Mouse (Mus musculus) lung, embryonic 16.5 days (tissue): ENCODE measurements around the gene Pcolce2. TPM values are rescaled to one million over a fixed set of nuclear protein-coding genes. Genes with fewer than 3 reads are reported as not detected.

ENCODE experiments used
- ATAC-seq: fragments of 200-750 bp; cut with Nextera tagmentation; 2 replicates; pipeline ENCODE4 v1.8.0; 2017; ENCODE audit warnings: low read depth, mild to moderate bottlenecking, moderate library complexity
- H3K27ac ChIP-seq: fragments of 300-500 bp; sonication (generic); 2 replicates; pipeline ENCODE4 v1.5.1; 2014; ENCODE audit warnings: mild to moderate bottlenecking, control low read depth, low read length
- H3K27me3 ChIP-seq: fragments of 300-500 bp; sonication (generic); 2 replicates; pipeline ENCODE4 v1.6.1; 2014; ENCODE audit warnings: low read depth, low read length, mixed read lengths; ENCODE audit not compliant: control insufficient read depth, insufficient read depth
- H3K36me3 ChIP-seq: fragments of 300-500 bp; sonication (generic); 2 replicates; pipeline ENCODE4 v1.6.1; 2014; ENCODE audit warnings: low read length; ENCODE audit not compliant: control insufficient read depth, insufficient read depth
- H3K4me1 ChIP-seq: fragments of 300-500 bp; sonication (generic); replicated peaks from 2 replicates; pipeline ENCODE4 v1.6.1; 2014; ENCODE audit warnings: low read length, mixed read lengths; ENCODE audit not compliant: control insufficient read depth, insufficient read depth
- H3K4me2 ChIP-seq: fragments of 300-500 bp; sonication (generic); 2 replicates; pipeline ENCODE4 v1.6.1; 2014; ENCODE audit warnings: low read depth, low read length, control low read depth
- H3K4me3 ChIP-seq: fragments of 300-500 bp; sonication (generic); 2 replicates; pipeline ENCODE4 v1.5.1; 2014; ENCODE audit warnings: mild to moderate bottlenecking, low read length, control low read depth
- H3K9ac ChIP-seq: fragments of 300-500 bp; sonication (generic); 2 replicates; pipeline ENCODE4 v1.6.1; 2014; ENCODE audit warnings: low read length, control low read depth
- H3K9me3 ChIP-seq: fragments of 300-500 bp; sonication (generic); 2 replicates; pipeline ENCODE4 v1.6.1; 2016; ENCODE audit warnings: low read length; ENCODE audit not compliant: control insufficient read depth
- WGBS: fragments of 180-500 bp; shearing (Covaris S2); extraction: QIAGEN DNeasy Blood & Tissue Kit; methylation state at CpG from one replicate; pipeline ENCODE4 v1.1.7; 2014; 5-methylcytosine and 5-hydroxymethylcytosine counted together
- polyA plus RNA-seq: library from polyadenylated mRNA; unstranded; fragments of >200 nt; fragmentation: Nextera tagmentation; extraction: Ambion mirVana; gene quantifications from 2 replicates; pipeline ENCODE4 v1.2.1, GENCODE M21; 2015

The Pcolce2 gene
- 8.7 and 9.3 TPM in 2 replicates for polyA plus RNA-seq

DNA sequence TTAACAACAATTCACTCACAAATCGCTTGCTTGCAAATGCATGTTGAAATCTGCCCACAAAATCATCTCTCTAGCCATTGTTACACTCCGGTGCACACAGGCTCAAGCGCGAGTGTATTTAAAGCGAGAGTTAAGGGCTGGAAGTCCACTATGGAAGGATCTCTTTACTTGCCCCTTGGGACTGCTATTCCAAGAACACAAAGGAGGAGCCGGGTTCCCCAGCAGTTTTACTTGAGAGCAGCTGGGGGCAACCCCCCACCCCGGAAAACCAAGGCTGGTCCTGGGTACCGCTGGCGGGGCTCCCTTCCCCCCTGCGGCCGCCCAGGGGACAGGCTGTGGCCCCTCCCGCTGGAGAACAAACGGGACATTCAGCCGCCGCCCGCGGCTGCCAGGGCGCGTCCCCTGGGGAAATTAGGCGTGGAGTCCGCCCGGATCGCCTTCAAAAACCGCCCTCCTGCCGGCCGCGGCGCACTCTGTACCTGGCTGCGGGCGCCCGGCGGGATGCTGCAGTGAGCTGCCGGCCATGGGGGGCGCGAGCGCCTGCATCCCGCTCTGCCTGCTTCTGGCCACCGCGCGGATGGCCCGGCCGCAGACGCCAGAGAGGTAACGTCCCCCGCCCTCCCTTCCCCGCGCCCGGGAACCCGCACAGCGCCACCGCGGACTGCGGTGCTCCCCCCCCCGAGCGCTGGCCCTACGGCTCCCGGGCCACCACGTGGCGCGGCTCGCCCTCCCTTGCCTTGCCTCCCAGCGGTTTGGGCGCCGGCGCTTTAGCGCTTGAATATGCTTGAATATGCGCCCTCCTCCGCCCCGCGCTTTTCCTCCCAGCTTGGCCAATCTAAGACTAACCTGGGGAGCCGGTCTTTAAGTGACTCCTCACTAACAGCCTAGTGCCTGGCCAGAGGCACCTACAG lies at the start of gene Pcolce2:
Gene Pcolce2, plus strand, starts transcription at position 331 of the 911 bp plus-strand sequence.
- H3K36me3 ChIP-seq, result no peaks in the 10 kb centered on the region
- peaks cover 12% of the 10 kb centered on the region; the same call in 1 of the 2 replicates for H3K27me3 ChIP-seq
- H3K4me2 ChIP-seq, result peak within 1 kb of the TSS; percentile 98
- no peak within 1 kb of the TSS for H3K27ac ChIP-seq
- ATAC-seq, result peak; percentile 87
- peaks cover 4% of the 10 kb centered on the region; the same call in 1 of the 2 replicates for H3K4me1 ChIP-seq
- under 1% methylated on average over 46 of the region's 71 CpGs for WGBS
- H3K9ac ChIP-seq, result peak within 1 kb of the TSS; percentile 71
- 0 out of 2 replicates have a peak, but pooled peaks cover 3% of the 10 kb centered on the region for H3K9me3 ChIP-seq
- H3K4me3 ChIP-seq, result peak within 1 kb of the TSS; percentile 69

DNA sequence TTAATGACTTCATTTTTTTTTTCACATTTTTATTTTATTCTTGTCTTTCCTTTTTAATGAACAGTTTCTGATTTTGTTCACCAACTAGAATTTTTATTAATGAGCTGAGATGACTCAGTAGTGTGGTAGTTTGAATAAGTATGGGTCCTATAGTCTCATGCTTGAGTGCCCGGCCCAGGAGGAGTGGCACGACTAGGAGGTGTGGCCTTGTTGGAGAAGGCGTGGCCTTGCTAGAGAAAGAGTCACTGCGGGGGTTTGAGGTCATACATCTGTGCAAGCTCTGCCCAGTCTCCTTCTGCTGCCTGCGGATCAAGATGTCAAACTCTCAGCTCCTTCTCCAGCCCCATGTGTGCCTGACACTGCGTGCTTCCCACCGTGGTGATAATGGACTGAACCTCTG lies 49.3 kb upstream of the Pcolce2 start:
- no peak overlapping the region for H3K27ac ChIP-seq
- H3K4me1 ChIP-seq, result no peaks in the 10 kb centered on the region
- WGBS, result 78% methylated on average over 7 of the region's 7 CpGs
- no peak overlapping the region for H3K4me2 ChIP-seq
- no peak for ATAC-seq
- no peaks in the 10 kb centered on the region for H3K36me3 ChIP-seq
- H3K9ac ChIP-seq, result no peak overlapping the region
- 0 out of 2 replicates have a peak, but pooled peaks cover 2% of the 10 kb centered on the region for H3K9me3 ChIP-seq
- no peak overlapping the region for H3K4me3 ChIP-seq
- H3K27me3 ChIP-seq, result no peaks in the 10 kb centered on the region

DNA sequence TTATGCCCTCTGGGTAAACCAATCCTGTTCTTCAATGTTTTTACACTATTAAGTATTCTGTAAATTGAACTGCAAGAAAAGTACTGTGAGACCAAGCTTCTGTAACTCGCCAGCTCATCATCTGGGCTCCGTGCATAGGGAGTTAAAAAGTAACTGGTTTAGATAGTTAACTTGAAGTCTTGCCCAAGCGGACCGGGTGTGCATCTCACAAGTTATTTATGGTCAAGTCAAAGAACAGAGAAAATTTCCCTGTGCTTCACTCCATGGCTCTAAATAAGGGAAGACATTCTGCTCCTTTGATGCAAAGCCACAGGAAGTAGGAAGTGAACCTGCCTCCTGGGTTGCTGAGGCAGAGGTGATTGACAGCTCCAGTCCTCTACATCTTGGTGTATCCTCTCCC lies 43.1 kb upstream of the Pcolce2 start:
- no peak overlapping the region for H3K9ac ChIP-seq
- H3K9me3 ChIP-seq, result no peaks in the 10 kb centered on the region
- H3K27me3 ChIP-seq, result no peaks in the 10 kb centered on the region
- ATAC-seq, result no peak
- H3K4me1 ChIP-seq, result no peaks in the 10 kb centered on the region
- H3K4me2 ChIP-seq, result no peak overlapping the region
- no peak overlapping the region for H3K4me3 ChIP-seq
- H3K36me3 ChIP-seq, result no peaks in the 10 kb centered on the region
- WGBS, result 81% methylated on average over 4 of the region's 4 CpGs
- H3K27ac ChIP-seq, result no peak overlapping the region

DNA sequence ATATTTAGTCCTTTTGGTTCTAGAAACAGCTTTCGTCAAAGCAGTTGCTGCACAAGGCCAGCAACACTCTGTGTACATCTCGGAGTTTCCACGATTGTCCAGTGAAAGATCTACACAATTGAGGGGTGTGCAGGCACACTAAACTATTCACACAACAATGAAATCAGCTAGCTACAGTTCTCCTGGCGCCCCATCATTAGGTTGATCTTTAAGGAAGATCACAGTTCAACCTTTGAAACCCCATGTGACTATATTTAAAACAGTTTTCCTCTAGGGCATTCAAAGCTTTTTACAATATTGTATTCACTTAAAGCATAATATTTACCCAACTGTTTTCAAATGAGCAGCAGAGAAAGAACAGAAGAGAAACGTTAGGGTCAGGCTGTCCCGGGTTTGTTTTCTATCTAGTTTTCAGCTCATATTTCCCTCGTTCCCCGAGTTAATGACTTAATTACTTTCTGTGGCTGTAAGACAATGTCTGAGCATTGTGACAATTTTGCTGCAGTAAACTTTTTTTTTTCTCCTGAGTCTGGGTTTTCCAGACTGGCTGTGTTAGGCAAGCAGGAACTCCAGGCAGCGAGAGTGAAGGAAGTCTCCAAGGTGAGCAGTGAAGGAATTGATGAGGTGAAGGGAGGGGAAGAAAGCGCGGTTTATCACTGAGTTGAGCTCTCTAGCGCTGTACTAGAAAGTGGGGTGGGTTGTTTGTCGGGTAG lies 39.8 kb upstream of the Pcolce2 start:
- WGBS, result 40% methylated on average over 13 of the region's 13 CpGs
- Histone ChIP-seq H3K4me3 (peak overlapping the region; percentile 5), H3K9ac (no peak overlapping the region), H3K4me1 (no peaks in the 10 kb centered on the region), H3K36me3 (no peaks in the 10 kb centered on the region), H3K9me3 (no peaks in the 10 kb centered on the region), H3K27ac (no peak overlapping the region), H3K27me3 (no peaks in the 10 kb centered on the region), H3K4me2 (peak overlapping the region; percentile 41)
- ATAC-seq, result no peak

DNA sequence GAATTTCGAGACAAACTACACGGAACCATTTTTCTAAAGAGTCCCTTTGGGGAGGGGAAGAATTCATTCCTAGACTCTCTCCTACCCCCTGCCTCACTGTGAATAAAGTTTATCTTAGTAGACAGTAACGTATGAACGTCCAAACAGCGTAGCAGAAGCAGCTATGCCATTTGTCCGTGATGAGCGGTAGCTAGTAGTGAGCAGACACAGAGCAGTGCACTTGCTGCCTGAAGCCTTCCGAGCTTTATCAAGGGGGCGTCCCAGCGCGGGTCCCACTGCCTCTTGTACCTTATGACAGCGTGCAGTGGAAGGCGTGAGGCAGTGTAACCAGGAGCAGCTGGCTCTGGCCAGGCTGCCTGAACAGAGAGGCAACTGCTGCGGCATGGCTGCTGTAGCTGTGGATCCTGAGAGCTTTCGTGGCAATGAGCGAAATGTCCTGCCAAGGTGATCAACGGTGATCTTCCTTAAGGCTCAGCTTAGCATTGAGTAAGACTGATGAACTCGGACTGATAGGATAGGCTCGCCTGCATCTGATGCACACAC lies 39.2 kb upstream of the Pcolce2 start:
- H3K27me3 ChIP-seq, result no peaks in the 10 kb centered on the region
- no peak for ATAC-seq
- H3K27ac ChIP-seq, result no peak overlapping the region
- no peaks in the 10 kb centered on the region for H3K9me3 ChIP-seq
- peak overlapping the region; percentile 5 for H3K4me3 ChIP-seq
- no peak overlapping the region for H3K9ac ChIP-seq
- WGBS, result 27% methylated on average over 19 of the region's 19 CpGs
- H3K4me2 ChIP-seq, result peak overlapping the region; percentile 41
- H3K4me1 ChIP-seq, result no peaks in the 10 kb centered on the region
- no peaks in the 10 kb centered on the region for H3K36me3 ChIP-seq

DNA sequence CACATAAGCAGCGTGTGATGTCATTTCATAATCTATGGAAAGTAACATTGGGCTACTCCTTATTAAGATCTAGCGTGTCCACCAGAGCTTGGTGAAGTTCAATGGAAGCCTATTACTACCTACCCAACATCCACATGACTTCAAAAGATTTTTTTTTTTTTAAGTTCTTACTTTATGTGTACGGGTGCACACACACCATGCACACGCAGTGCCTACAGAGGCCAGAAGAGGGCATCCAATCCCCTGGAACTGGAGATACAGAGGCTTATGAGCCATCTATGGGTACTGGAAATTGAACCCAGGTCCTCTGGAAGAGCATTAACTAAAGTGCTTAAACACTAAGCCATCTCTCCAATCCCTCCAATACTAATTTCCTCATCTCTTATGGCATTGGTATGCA lies 38.0 kb upstream of the Pcolce2 start:
- Histone ChIP-seq H3K4me2 (no peak overlapping the region), H3K9me3 (no peaks in the 10 kb centered on the region), H3K36me3 (no peaks in the 10 kb centered on the region), H3K4me3 (no peak overlapping the region), H3K27ac (no peak overlapping the region), H3K27me3 (no peaks in the 10 kb centered on the region), H3K4me1 (no peaks in the 10 kb centered on the region), H3K9ac (no peak overlapping the region)
- ATAC-seq, result no peak
- WGBS, result 87% methylated on average over 4 of the region's 4 CpGs

DNA sequence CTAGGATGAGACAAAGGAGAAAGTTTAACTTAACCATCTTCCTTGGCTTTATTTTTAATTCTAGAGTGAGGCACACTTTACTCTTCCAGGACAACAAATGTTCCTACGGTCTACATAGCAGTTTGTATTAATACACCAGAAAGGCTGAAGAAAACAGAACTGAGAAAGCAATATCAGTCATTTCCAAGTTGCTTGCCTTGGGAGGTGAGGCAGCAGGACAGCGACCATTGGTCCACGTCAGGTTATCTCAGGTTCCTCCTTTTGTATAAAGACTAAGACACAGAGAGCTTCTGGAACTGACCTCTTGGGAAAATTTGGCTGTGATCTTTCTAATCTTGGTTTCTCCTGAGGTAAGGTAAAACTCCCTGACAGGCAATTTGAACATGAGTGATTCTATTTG lies 34.6 kb upstream of the Pcolce2 start:
- no peak for ATAC-seq
- WGBS, result 52% methylated on average over 3 of the region's 3 CpGs
- H3K27me3 ChIP-seq, result no peaks in the 10 kb centered on the region

DNA sequence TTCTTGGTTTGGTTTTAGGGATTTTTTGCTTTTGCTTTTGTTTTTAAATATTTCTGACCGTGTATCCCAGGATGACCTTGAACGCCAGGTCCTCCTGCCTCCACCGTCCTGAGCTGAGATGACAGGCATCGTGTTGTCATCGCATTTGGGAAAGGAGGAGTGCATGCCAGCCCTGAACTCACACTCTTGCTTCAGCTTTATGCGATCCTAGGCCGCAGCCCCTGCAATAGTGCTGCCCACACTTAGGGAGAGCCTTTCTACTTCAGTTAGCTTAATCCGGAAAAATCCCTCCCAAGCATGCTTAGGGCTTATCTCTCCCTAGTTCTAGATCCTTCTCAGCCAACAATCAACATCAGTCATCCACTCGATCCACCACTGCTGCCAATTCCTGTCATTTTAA lies 34.1 kb upstream of the Pcolce2 start:
- H3K4me1 ChIP-seq, result no peaks in the 10 kb centered on the region
- H3K9ac ChIP-seq, result no peak overlapping the region
- H3K27me3 ChIP-seq, result no peaks in the 10 kb centered on the region
- ATAC-seq, result no peak
- H3K27ac ChIP-seq, result no peak overlapping the region
- WGBS, result 72% methylated on average over 9 of the region's 9 CpGs
- no peaks in the 10 kb centered on the region for H3K9me3 ChIP-seq
- no peak overlapping the region for H3K4me2 ChIP-seq
- H3K4me3 ChIP-seq, result no peak overlapping the region
- H3K36me3 ChIP-seq, result no peaks in the 10 kb centered on the region

More for the DNA sequence above, 34.6 kb upstream of the Pcolce2 start:
- no peaks in the 10 kb centered on the region for H3K9me3 ChIP-seq
- H3K4me2 ChIP-seq, result no peak overlapping the region
- H3K36me3 ChIP-seq, result no peaks in the 10 kb centered on the region
- H3K4me3 ChIP-seq, result no peak overlapping the region
- H3K9ac ChIP-seq, result no peak overlapping the region
- H3K4me1 ChIP-seq, result no peaks in the 10 kb centered on the region
- H3K27ac ChIP-seq, result no peak overlapping the region

DNA sequence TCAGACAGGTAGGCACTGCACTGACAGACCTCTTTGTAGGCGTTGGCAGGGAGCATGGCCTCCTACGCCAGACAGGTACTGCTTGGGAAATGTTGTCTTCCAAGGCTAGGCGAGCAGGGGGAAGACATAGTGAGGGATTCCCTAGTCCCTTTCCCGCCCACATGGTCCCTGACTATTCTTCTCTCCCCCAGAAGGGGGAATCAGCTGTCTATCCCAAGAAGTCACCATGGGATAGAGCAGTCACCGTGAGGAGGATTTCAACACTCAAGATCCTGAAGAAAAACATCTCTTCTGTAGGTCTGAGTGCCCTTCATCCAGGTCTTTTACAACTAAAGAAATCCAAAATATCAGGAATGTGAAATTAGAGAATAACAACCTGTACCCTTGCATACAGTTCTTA lies 30.2 kb upstream of the Pcolce2 start:
- Histone ChIP-seq H3K4me2 (no peak overlapping the region), H3K27ac (no peak overlapping the region), H3K27me3 (no peaks in the 10 kb centered on the region), H3K36me3 (no peaks in the 10 kb centered on the region), H3K9me3 (no peaks in the 10 kb centered on the region), H3K4me3 (no peak overlapping the region), H3K4me1 (no peaks in the 10 kb centered on the region), H3K9ac (no peak overlapping the region)
- ATAC-seq, result peak; percentile 20; the same call in 1 of the 2 replicates
- 61% methylated on average over 5 of the region's 5 CpGs for WGBS
